Mouse (Mus musculus): ENCODE data around the gene Zfp523.

DNA sequence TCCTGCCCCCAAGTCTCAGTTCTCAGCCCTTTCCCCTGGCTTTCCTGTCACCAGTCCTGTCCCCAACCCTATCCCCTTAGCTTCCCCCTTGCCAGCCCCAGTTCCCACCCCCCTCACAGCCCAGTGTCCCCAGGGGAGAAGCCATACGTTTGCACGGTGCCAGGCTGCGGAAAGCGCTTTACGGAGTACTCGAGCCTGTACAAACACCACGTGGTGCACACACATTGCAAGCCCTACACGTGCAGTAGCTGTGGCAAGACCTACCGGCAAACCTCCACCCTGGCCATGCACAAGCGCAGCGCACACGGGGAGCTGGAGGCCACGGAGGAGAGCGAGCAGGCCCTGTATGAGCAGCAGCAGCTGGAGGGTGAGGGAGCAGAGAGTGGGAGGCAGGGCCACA lies 25.1 kb downstream of the Zfp523 start:
- TF ChIP-seq CTCF (IDR thresholded peaks at IDR 0.05; ENCODE audit: low read depth) (no peak), EP300 (IDR thresholded peaks at IDR 0.05; ENCODE audit: low read depth) (no peak)

All from liver, embryonic 14.5 days (tissue).